Mouse (Mus musculus) heart, embryonic 16.5 days (tissue): ENCODE data around the gene Mcm5. TPM values are rescaled to one million over a fixed set of nuclear protein-coding genes. Genes with fewer than 3 reads are reported as not detected.

Source experiments
- polyA plus RNA-seq: library from polyadenylated mRNA; unstranded; fragments of >200 nt; fragmentation: Nextera tagmentation; extraction: Ambion mirVana; gene quantifications from 2 replicates; pipeline ENCODE4 v1.2.1, GENCODE M21; 2015

Gene Mcm5
- polyA plus RNA-seq, 1 experiment from 2014 or later, result 87.9 TPM

Other genes starting within 250 kb of the Mcm5 start
- gene Isx, start 236.4 kb upstream of the Mcm5 start, polyA plus RNA-seq, result 0.14 and 0.20 TPM in 2 replicates
- gene Hmgxb4, start 116.2 kb upstream of the Mcm5 start, polyA plus RNA-seq, result 17.9 and 18.9 TPM in 2 replicates
- gene Tom1, start 75.9 kb upstream of the Mcm5 start, polyA plus RNA-seq, result 42.3 and 51.6 TPM in 2 replicates
- gene Hmox1, start 15.9 kb upstream of the Mcm5 start, polyA plus RNA-seq, result 16.8 and 17.6 TPM in 2 replicates
- 0.42 and 0.54 TPM in 2 replicates for gene Rasd2, start 104.4 kb downstream of the Mcm5 start, polyA plus RNA-seq